Mouse (Mus musculus) myocyte (in vitro differentiated cells): ENCODE results near the gene Epb41l2.

Source experiments
- CEBPB ChIP-seq: IDR thresholded peaks from 2 replicates; pipeline ENCODE4 v1.6.1; 2011; ENCODE audit warnings: mild to moderate bottlenecking, moderate library complexity; ENCODE audit not compliant: poor library complexity, insufficient read depth, severe bottlenecking
- E2F4 ChIP-seq: IDR thresholded peaks from one replicate; pipeline ENCODE4 v1.6.1; 2011; ENCODE audit warnings: mild to moderate bottlenecking, control low read depth, moderate library complexity; ENCODE audit not compliant: insufficient read depth
- MAX ChIP-seq: IDR thresholded peaks from one replicate; pipeline ENCODE4 v1.6.1; 2011; ENCODE audit warnings: low read depth, mild to moderate bottlenecking, control low read depth
- MYOD1 ChIP-seq, 3 experiments: IDR thresholded peaks; one replicate each; pipeline ENCODE4 v1.6.1; 2011; ENCODE audit warnings: control low read depth in 2 of 3, low read depth in 2 of 3, mild to moderate bottlenecking in 2 of 3, moderate library complexity in 1 of 3; ENCODE audit not compliant: insufficient read length in 2 of 3, control insufficient read depth in 1 of 3
- MYOG ChIP-seq, 3 experiments: IDR thresholded peaks; one replicate each; pipeline ENCODE4 v1.6.1; 2011; ENCODE audit warnings: control low read depth in 2 of 3, low read depth in 2 of 3, mild to moderate bottlenecking in 2 of 3; ENCODE audit not compliant: insufficient read length in 2 of 3, control insufficient read depth in 1 of 3, insufficient read depth in 1 of 3
- POLR2A ChIP-seq: IDR thresholded peaks from one replicate; pipeline ENCODE4 v1.6.1; 2011; ENCODE audit warnings: low read depth, mild to moderate bottlenecking, control low read depth, moderate library complexity; ENCODE audit not compliant: insufficient read length
- POLR2AphosphoS2 ChIP-seq: IDR thresholded peaks from one replicate; pipeline ENCODE4 v1.6.1; 2011; ENCODE audit warnings: low read depth, control low read depth; ENCODE audit not compliant: insufficient read length
- TCF12 ChIP-seq: IDR thresholded peaks from one replicate; pipeline ENCODE4 v1.6.1; 2011; ENCODE audit warnings: mild to moderate bottlenecking, control low read depth; ENCODE audit not compliant: poor library complexity, insufficient read depth, severe bottlenecking
- USF1 ChIP-seq: IDR thresholded peaks from one replicate; pipeline ENCODE4 v1.6.1; 2011; ENCODE audit warnings: low read depth, mild to moderate bottlenecking, control low read depth, moderate library complexity

DNA sequence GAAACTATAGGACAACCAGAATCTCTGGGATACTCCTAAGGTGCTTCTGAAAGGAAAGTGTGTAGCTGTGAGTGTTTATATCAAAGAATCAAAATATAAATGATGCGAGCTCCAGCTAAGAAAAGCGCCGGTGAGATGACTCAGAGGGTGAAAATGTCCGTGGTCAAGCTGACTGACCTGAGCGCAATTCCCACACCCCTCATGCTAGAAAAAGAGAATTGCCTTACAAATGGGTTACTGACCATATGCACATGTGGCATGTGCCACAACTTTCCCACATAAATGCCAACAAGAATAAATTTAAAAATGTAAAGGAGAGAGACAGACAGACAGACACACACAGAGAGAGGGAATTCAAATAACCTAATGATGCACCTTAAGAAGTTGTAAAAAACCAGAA is 18.9 kb upstream of the Epb41l2 start:
- TF ChIP-seq CEBPB (no peak), TCF12 (no peak), POLR2A (no peak), E2F4 (no peak), POLR2AphosphoS2 (no peak), USF1 (no peak), MYOG (IDR thresholded peaks at IDR 0.05; ENCODE audit: control insufficient read depth in 1 of 3, insufficient read depth in 1 of 3, insufficient read length in 2 of 3, low read depth in 2 of 3) (no peak), MYOD1 (IDR thresholded peaks at IDR 0.05; ENCODE audit: control insufficient read depth in 1 of 3, insufficient read length in 2 of 3, low read depth in 2 of 3) (no peak), MAX (no peak)
